Mouse (Mus musculus) G1E (cell line): ENCODE measurements around the gene Bbs2.

Source experiments
- CTCF ChIP-seq: IDR thresholded peaks from 2 replicates; pipeline ENCODE4 v1.5.1; 2012; ENCODE audit warnings: low read depth, low read length, inconsistent platforms, mixed read lengths
- TAL1 ChIP-seq: conservative IDR thresholded peaks from 2 replicates; pipeline ENCODE4 v1.6.1; 2012; ENCODE audit warnings: low read depth, low read length, inconsistent platforms, mixed read lengths

- TF ChIP-seq CTCF = no peak
- no peak for TF ChIP-seq TAL1
These were observed 10.8 kb downstream of the Bbs2 start for GRCm38 (mm10) chr8:94087964-94088363.
